Mouse (Mus musculus) heart, embryonic 11.5 days (tissue): Measurements from ENCODE around the gene Phf19. TPM values are rescaled to one million over a fixed set of nuclear protein-coding genes. Genes with fewer than 3 reads are reported as not detected.

Experiments used
- polyA plus RNA-seq: library from polyadenylated mRNA; unstranded; fragments of >200 nt; fragmentation: Nextera tagmentation; extraction: Ambion mirVana; gene quantifications from 2 replicates; pipeline ENCODE4 v1.2.1, GENCODE M21; 2014

The Phf19 gene
- polyA plus RNA-seq, 1 experiment from 2014 or later = 2.7 TPM

Other genes starting within 250 kb of the Phf19 start
- 65.0 and 70.8 TPM in 2 replicates for gene Gapvd1, start 158.8 kb downstream of the Phf19 start, polyA plus RNA-seq
- gene Hspa5, start 142.1 kb downstream of the Phf19 start, polyA plus RNA-seq = 931 and 1,133 TPM in 2 replicates
- 29.2 and 29.7 TPM in 2 replicates for gene Rabepk, start 114.1 kb downstream of the Phf19 start, polyA plus RNA-seq
- 46.9 and 61.2 TPM in 2 replicates for gene Fbxw2, start 87.7 kb downstream of the Phf19 start, polyA plus RNA-seq
- not detected in 2 replicates for gene Gm34653, start 81.0 kb downstream of the Phf19 start, polyA plus RNA-seq
- 0.14 TPM in 1 of 2 replicates, not detected in the other for gene Cutal, start 39.6 kb downstream of the Phf19 start, polyA plus RNA-seq
- gene Psmd5, start 39.1 kb downstream of the Phf19 start, polyA plus RNA-seq = 68.0 and 71.6 TPM in 2 replicates
- gene Traf1, start 47.7 kb upstream of the Phf19 start, polyA plus RNA-seq = 0.65 and 1.3 TPM in 2 replicates
- 0.17 TPM in 1 of 2 replicates, not detected in the other for gene Hc, start 147.4 kb upstream of the Phf19 start, polyA plus RNA-seq
- gene AI182371, start 187.5 kb upstream of the Phf19 start, polyA plus RNA-seq = 0.34 and 0.99 TPM in 2 replicates
- gene Cntrl, start 195.5 kb upstream of the Phf19 start, polyA plus RNA-seq = 18.9 and 23.0 TPM in 2 replicates